Mouse (Mus musculus) forebrain, embryonic 14.5 days (tissue): ENCODE results near the gene Dusp1. TPM values are rescaled to one million over a fixed set of nuclear protein-coding genes. Genes with fewer than 3 reads are reported as not detected.
A peak's percentile ranks its signal among the peaks of the same experiment; 100 is the strongest.

Source experiments
- ATAC-seq: fragments of 200-750 bp; cut with Nextera tagmentation; 2 replicates; pipeline ENCODE4 v1.8.0; 2017; ENCODE audit warnings: mild to moderate bottlenecking, moderate library complexity
- DNase-seq: peaks from one replicate; pipeline ENCODE4 v3.0.0-alpha.2; 2015; ENCODE audit warnings: low spot score
- H3K27ac ChIP-seq: fragments of 300-500 bp; sonication (generic); 2 replicates; pipeline ENCODE4 v1.5.1; 2014; ENCODE audit warnings: low read depth, mild to moderate bottlenecking, control low read depth, low read length, moderate library complexity
- H3K27me3 ChIP-seq: fragments of 300-500 bp; sonication (generic); replicated peaks from 2 replicates; pipeline ENCODE4 v1.6.1; 2014; ENCODE audit warnings: low read length, control low read depth, mixed read lengths; ENCODE audit not compliant: control insufficient read depth, insufficient read depth
- H3K36me3 ChIP-seq: fragments of 300-500 bp; sonication (generic); 2 replicates; pipeline ENCODE4 v1.6.1; 2014; ENCODE audit warnings: low read length, control low read depth; ENCODE audit not compliant: control insufficient read depth, insufficient read depth
- H3K4me1 ChIP-seq: fragments of 300-500 bp; sonication (generic); 2 replicates; pipeline ENCODE4 v1.6.1; 2014; ENCODE audit warnings: antibody characterized with exemption, low read length, control low read depth; ENCODE audit not compliant: control insufficient read depth, insufficient read depth
- H3K4me2 ChIP-seq: fragments of 300-500 bp; sonication (generic); 2 replicates; pipeline ENCODE4 v1.6.1; 2014; ENCODE audit warnings: mild to moderate bottlenecking, control low read depth, low read length
- H3K4me3 ChIP-seq: fragments of 300-500 bp; sonication (generic); 2 replicates; pipeline ENCODE4 v1.5.1; 2014; ENCODE audit warnings: low read depth, low read length, control low read depth
- H3K9ac ChIP-seq: fragments of 300-500 bp; sonication (generic); 2 replicates; pipeline ENCODE4 v1.6.1; 2014; ENCODE audit warnings: mild to moderate bottlenecking, low read length, control low read depth, moderate library complexity
- H3K9me3 ChIP-seq: fragments of 300-500 bp; sonication (generic); replicated peaks from 2 replicates; pipeline ENCODE4 v1.6.1; 2016; ENCODE audit warnings: low read length, control low read depth, mixed read lengths; ENCODE audit not compliant: control insufficient read depth
- WGBS: fragments of 180-500 bp; shearing (Covaris S2); extraction: QIAGEN DNeasy Blood & Tissue Kit; methylation state at CpG from one replicate; pipeline ENCODE4 v1.1.7; 2014; 5-methylcytosine and 5-hydroxymethylcytosine counted together
- polyA plus RNA-seq: library from polyadenylated mRNA; unstranded; fragments of >200 nt; fragmentation: Nextera tagmentation; extraction: Ambion mirVana; gene quantifications from 2 replicates; pipeline ENCODE4 v1.2.1, GENCODE M21; 2014

The Dusp1 gene
- polyA plus RNA-seq, 1 experiment from 2014 or later: 66.0 TPM

- H3K9me3 ChIP-seq: no peaks in the 10 kb centered on the region
- no peaks in the 10 kb centered on the region for H3K36me3 ChIP-seq
- ATAC-seq (no peak), DNase-seq (no peak)
- no peak overlapping the region for H3K4me2 ChIP-seq
- no peak overlapping the region for H3K4me3 ChIP-seq
- WGBS: 93% methylated on average over 3 of the region's 3 CpGs
- no peak overlapping the region for H3K27ac ChIP-seq
- no peak overlapping the region for H3K9ac ChIP-seq
- no peaks in the 10 kb centered on the region for H3K27me3 ChIP-seq
- no peaks in the 10 kb centered on the region for H3K4me1 ChIP-seq
These were observed 47.3 kb downstream of the Dusp1 start for GRCm38 (mm10) chr17:26514581-26515030.

GRCm38 (mm10) chr17:26513459-26514290 is 48.3 kb downstream of the Dusp1 start:
- Histone ChIP-seq H3K27me3 (no peaks in the 10 kb centered on the region), H3K4me1 (no peaks in the 10 kb centered on the region), H3K4me2 (no peak overlapping the region), H3K4me3 (no peak overlapping the region), H3K27ac (no peak overlapping the region), H3K9me3 (no peaks in the 10 kb centered on the region), H3K36me3 (no peaks in the 10 kb centered on the region), H3K9ac (no peak overlapping the region)
- no peak for DNase-seq
- ATAC-seq: no peak
- WGBS: 84% methylated on average over 6 of the region's 6 CpGs

- 65% methylated on average over 7 of the region's 7 CpGs for WGBS
- DNase-seq (peak; percentile 55), ATAC-seq (no peak)
- Histone ChIP-seq H3K27me3 (no peaks in the 10 kb centered on the region), H3K36me3 (no peaks in the 10 kb centered on the region), H3K27ac (no peak overlapping the region), H3K9me3 (no peaks in the 10 kb centered on the region), H3K9ac (no peak overlapping the region), H3K4me3 (no peak overlapping the region), H3K4me1 (no peaks in the 10 kb centered on the region), H3K4me2 (no peak overlapping the region)
These were observed 49.0 kb downstream of the Dusp1 start for GRCm38 (mm10) chr17:26512961-26513360.

- Histone ChIP-seq H3K27me3 (no peaks in the 10 kb centered on the region), H3K4me3 (no peak overlapping the region), H3K36me3 (no peaks in the 10 kb centered on the region), H3K4me1 (peaks cover under 1% of the 10 kb centered on the region; the same call in 1 of the 2 replicates), H3K9ac (no peak overlapping the region), H3K27ac (no peak overlapping the region), H3K4me2 (no peak overlapping the region), H3K9me3 (no peaks in the 10 kb centered on the region)
- WGBS: 66% methylated on average over 7 of the region's 7 CpGs
- no peak for ATAC-seq
- peak; percentile 7 for DNase-seq
These were observed 49.8 kb downstream of the Dusp1 start for GRCm38 (mm10) chr17:26511816-26512774.

GRCm38 (mm10) chr17:26511256-26511655 is 50.7 kb downstream of the Dusp1 start:
- H3K9me3 ChIP-seq: no peaks in the 10 kb centered on the region
- H3K27me3 ChIP-seq: no peaks in the 10 kb centered on the region
- no peak for ATAC-seq
- H3K27ac ChIP-seq: no peak overlapping the region
- DNase-seq: no peak
- peaks cover 6% of the 10 kb centered on the region; the same call in 1 of the 2 replicates for H3K36me3 ChIP-seq
- H3K9ac ChIP-seq: no peak overlapping the region
- H3K4me2 ChIP-seq: no peak overlapping the region
- H3K4me3 ChIP-seq: no peak overlapping the region
- 64% methylated on average over 4 of the region's 4 CpGs for WGBS
- H3K4me1 ChIP-seq: peaks cover 9% of the 10 kb centered on the region

- Histone ChIP-seq H3K9ac (no peak overlapping the region), H3K4me3 (no peak overlapping the region), H3K36me3 (peaks cover 15% of the 10 kb centered on the region; the same call in 1 of the 2 replicates), H3K27ac (no peak overlapping the region), H3K27me3 (no peaks in the 10 kb centered on the region), H3K9me3 (no peaks in the 10 kb centered on the region), H3K4me1 (peaks cover 15% of the 10 kb centered on the region), H3K4me2 (no peak overlapping the region)
- no peak for ATAC-seq
- WGBS: 77% methylated on average over 15 of the region's 15 CpGs
- DNase-seq: no peak
These were observed 51.5 kb downstream of the Dusp1 start for GRCm38 (mm10) chr17:26510146-26511045.

- Histone ChIP-seq H3K9ac (peak overlapping the region; percentile 97), H3K4me1 (peaks cover 27% of the 10 kb centered on the region), H3K4me3 (peak overlapping the region; percentile 82), H3K27me3 (no peaks in the 10 kb centered on the region), H3K4me2 (peak overlapping the region; percentile 94), H3K9me3 (no peaks in the 10 kb centered on the region), H3K36me3 (peaks cover 17% of the 10 kb centered on the region; the same call in 1 of the 2 replicates), H3K27ac (peak overlapping the region; percentile 99)
- WGBS: 27% methylated on average over 25 of the region's 25 CpGs
- no peak; the same call in 1 of the 2 replicates for ATAC-seq
- DNase-seq: peak; percentile 81
These were observed 52.8 kb downstream of the Dusp1 start for GRCm38 (mm10) chr17:26508961-26509771.
